ENCODE assay signal across 9 mouse cellular contexts in genomic region chr7:131539979-131540378, GRCm38 (mm10). TPM values are rescaled to one million over a fixed set of nuclear protein-coding genes. Genes with fewer than 3 reads are reported as not detected.
DNase-seq lines count a peak whose midpoint lies in the region; ATAC-seq lines count a peak whose summit lies in the region.
"Had no signal": no experiment of that assay in that cellular context is flagged by ENCODE, and none has a peak within 500 bp of the region (broad histone marks: within the 10 kb centered on the region; RNA-seq: fewer than 3 reads in every experiment).

No protein-coding gene starts in this region.

- H3K4me2 ChIP-seq in midbrain, embryonic 11.5 days, result no peak overlapping the region
- H3K4me2 ChIP-seq: midbrain, embryonic 12.5 days had no signal

- H3K4me1 ChIP-seq in midbrain, embryonic 11.5 days (ENCODE audit: control insufficient read depth, insufficient read depth, low read length), result peaks cover 26% of the 10 kb centered on the region

- no peak for ATAC-seq in midbrain, embryonic 11.5 days (ENCODE audit: low FRiP score)

- no peak overlapping the region for H3K4me3 ChIP-seq in midbrain, embryonic 11.5 days (ENCODE audit: low read depth, low read length)
- H3K4me3 ChIP-seq: midbrain, embryonic 12.5 days had no signal

- peaks cover 58% of the 10 kb centered on the region for H3K27me3 ChIP-seq in midbrain, embryonic 11.5 days (ENCODE audit: control insufficient read depth, insufficient read depth, low read length)

- no peak overlapping the region for H3K9ac ChIP-seq in midbrain, embryonic 11.5 days (ENCODE audit: low read length)
- H3K9ac ChIP-seq: midbrain, embryonic 12.5 days had no signal

- peak; percentile 56 for DNase-seq in cerebellum, adult 11 months
- no peak for DNase-seq in cerebellum, adult 9-11 months
- DNase-seq in cerebellum, adult 8-10 months, result peak; percentile 59
- peak; percentile 61 to 83 for DNase-seq in frontal cortex, postnatal 14 days (ENCODE audit: low spot score in 2 of 2)
- DNase-seq in induced T-regulatory cell, adult 2 months (ENCODE audit: low read depth), result peak; percentile 88
- peak; percentile 68 to 78 for DNase-seq in left cerebral cortex, adult 8-10 months (ENCODE audit: low spot score in 2 of 2)
- DNase-seq in midbrain, embryonic 11.5 days (ENCODE audit: low spot score, missing footprints), result peak; percentile 98
- DNase-seq in spleen, postnatal 36 days (ENCODE audit: low spot score in 2 of 2), result peak; percentile 57 to 66

- no peaks in the 10 kb centered on the region for H3K9me3 ChIP-seq in midbrain, embryonic 11.5 days (ENCODE audit: control insufficient read depth, low read length)
- H3K9me3 ChIP-seq: midbrain, embryonic 12.5 days had no signal

- under 1% methylated on average over 7 of the region's 7 CpGs for WGBS in midbrain, embryonic 11.5 days

- no peaks in the 10 kb centered on the region for H3K36me3 ChIP-seq in midbrain, embryonic 11.5 days (ENCODE audit: control insufficient read depth, insufficient read depth, low read length)
- H3K36me3 ChIP-seq: midbrain, embryonic 12.5 days had no signal

- H3K27ac ChIP-seq in midbrain, embryonic 11.5 days (ENCODE audit: low read depth, low read length), result no peak overlapping the region
- H3K27ac ChIP-seq: midbrain, embryonic 12.5 days had no signal

RNA-seq across cellular contexts. Expression of gene Hmx3, which starts 2.7 kb away (rescaled TPM):
- not detected for total RNA-seq in left cerebral cortex, adult 8-10 months (2022)
- 0.18 TPM in 1 of 2 replicates, not detected in the other for polyA plus RNA-seq in midbrain, embryonic 11.5 days (2014; fragmentation: Nextera tagmentation; extraction: Ambion mirVana)

RNA-seq across cellular contexts. Expression of gene Hmx2, which starts 8.6 kb away (rescaled TPM):
- total RNA-seq in left cerebral cortex, adult 8-10 months (2022), result not detected
- polyA plus RNA-seq in midbrain, embryonic 11.5 days (2014; fragmentation: Nextera tagmentation; extraction: Ambion mirVana), result 0.10 and 0.19 TPM in 2 replicates

RNA-seq across cellular contexts. Expression of gene Bub3, which starts 20.0 kb away (rescaled TPM):
- 10 to 100 TPM; 65.1 to 69.2 (median 65.9) TPM for total RNA-seq in left cerebral cortex, adult 8-10 months (2022)
- polyA plus RNA-seq in midbrain, embryonic 11.5 days (2014; fragmentation: Nextera tagmentation; extraction: Ambion mirVana), result 275 and 279 TPM in 2 replicates
